Mouse (Mus musculus): Measurements from ENCODE around the gene Lct. TPM values are rescaled to one million over a fixed set of nuclear protein-coding genes. Genes with fewer than 3 reads are reported as not detected.
"Not testable (repeated sequence)": the region's sequence is repeated elsewhere in the genome, so short reads cannot be mapped to it uniquely, and the experiment has no call there.

The Lct gene
- total and polyA plus RNA-seq, 3 experiments: 0.07 to 0.14 (median 0.08) TPM

GRCm38 (mm10) chr1:128319266-128319665, 8.9 kb downstream of the Lct start:
- H3K4me2 ChIP-seq (ENCODE audit: insufficient read depth, low read depth, poor library complexity, severe bottlenecking); H3K9me3 ChIP-seq (replicated peaks; ENCODE audit: low read length); H3K27me3 ChIP-seq (replicated peaks); H3K27ac ChIP-seq (ENCODE audit: insufficient read depth, low read depth); dilution Hi-C loops (cut with MboI; ENCODE audit: extremely low pct_ligation_motif_present, extremely low pct_unique_long_range_greater_than_20kb, low sequenced_read_pairs); H3K79me2 ChIP-seq (replicated peaks; ENCODE audit: control insufficient read depth, extremely low read depth, insufficient read depth, poor library complexity, severe bottlenecking); H3K9ac ChIP-seq (ENCODE audit: insufficient read depth, low read depth); H3K4me3 ChIP-seq (replicated peaks in 1 of 3; ENCODE audit: low read depth in 2 of 3, low read length in 2 of 3, poor library complexity in 1 of 3); in situ Hi-C loops (cut with MboI; ENCODE audit: low pct_ligation_motif_present, low pct_unique_long_range_greater_than_20kb, low sequenced_read_pairs): not testable (repeated sequence)
- peaks cover 0 to 42% of the 10 kb centered on the region in 2 experiments; a peak in 3 of 4 replicates for H3K4me1 ChIP-seq (ENCODE audit: control insufficient read depth in 1 of 2, insufficient read depth in 2 of 2)
- H3K36me3 ChIP-seq (replicated peaks in 1 of 2; ENCODE audit: control insufficient read depth in 1 of 2, insufficient read depth in 1 of 2, low read length in 1 of 2): peaks cover 0 to 12% of the 10 kb centered on the region in 2 experiments
- peak; percentile 38 for DNase-seq (ENCODE audit: extremely low read depth)
- TF ChIP-seq ETS1 (conservative IDR thresholded peaks at IDR 0.05; ENCODE audit: low read depth, low read length) (0 out of 2 replicates have a peak, but pooled peaks have one; percentile 14), ELF1 (IDR thresholded peaks at IDR 0.05; ENCODE audit: low read depth, low read length) (peak; percentile 75)

- Histone ChIP-seq H3K4me1 (ENCODE audit: control insufficient read depth in 1 of 2, insufficient read depth in 2 of 2) (peaks cover 0 to 30% of the 10 kb centered on the region in 2 experiments; a peak in 3 of 4 replicates), H3K36me3 (replicated peaks in 1 of 2; ENCODE audit: control insufficient read depth in 1 of 2, insufficient read depth in 1 of 2, low read length in 1 of 2) (peaks cover 0 to 2% of the 10 kb centered on the region in 2 experiments), H3K9ac (ENCODE audit: insufficient read depth, low read depth) (no peak overlapping the region), H3K27me3 (replicated peaks) (no peaks in the 10 kb centered on the region), H3K27ac (ENCODE audit: insufficient read depth, low read depth) (no peak overlapping the region), H3K4me3 (replicated peaks in 1 of 3; ENCODE audit: low read depth in 2 of 3, low read length in 2 of 3, poor library complexity in 1 of 3) (no peak overlapping the region), H3K4me2 (ENCODE audit: insufficient read depth, low read depth, poor library complexity, severe bottlenecking) (no peak overlapping the region), H3K9me3 (replicated peaks; ENCODE audit: low read length) (no peaks in the 10 kb centered on the region), H3K79me2 (replicated peaks; ENCODE audit: control insufficient read depth, extremely low read depth, insufficient read depth, poor library complexity, severe bottlenecking) (no peaks in the 10 kb centered on the region)
- dilution Hi-C loops (cut with MboI; ENCODE audit: extremely low pct_ligation_motif_present, extremely low pct_unique_long_range_greater_than_20kb, low sequenced_read_pairs): no loop called here
- DNase-seq (ENCODE audit: extremely low read depth): no peak
- no peak for TF ChIP-seq RCOR1 (conservative IDR thresholded peaks at IDR 0.05; ENCODE audit: low read depth, low read length)
- in situ Hi-C loops (cut with MboI; ENCODE audit: low pct_ligation_motif_present, low pct_unique_long_range_greater_than_20kb, low sequenced_read_pairs): no loop called here
These were observed 13.5 kb downstream of the Lct start for GRCm38 (mm10) chr1:128314665-128315064.

GRCm38 (mm10) chr1:128309043-128309442, 19.1 kb downstream of the Lct start:
- Histone ChIP-seq H3K9ac (ENCODE audit: insufficient read depth, low read depth) (no peak overlapping the region), H3K4me2 (ENCODE audit: insufficient read depth, low read depth, poor library complexity, severe bottlenecking) (no peak overlapping the region), H3K4me1 (ENCODE audit: control insufficient read depth in 1 of 2, insufficient read depth in 2 of 2) (peaks cover 0 to 7% of the 10 kb centered on the region in 2 experiments; a peak in 1 of 4 replicates), H3K27ac (ENCODE audit: insufficient read depth, low read depth) (no peak overlapping the region), H3K27me3 (replicated peaks) (no peaks in the 10 kb centered on the region), H3K79me2 (replicated peaks; ENCODE audit: control insufficient read depth, extremely low read depth, insufficient read depth, poor library complexity, severe bottlenecking) (no peaks in the 10 kb centered on the region), H3K4me3 (replicated peaks in 1 of 3; ENCODE audit: low read depth in 2 of 3, low read length in 2 of 3, poor library complexity in 1 of 3) (no peak overlapping the region), H3K36me3 (replicated peaks in 1 of 2; ENCODE audit: control insufficient read depth in 1 of 2, insufficient read depth in 1 of 2, low read length in 1 of 2) (no peaks in the 10 kb centered on the region), H3K9me3 (replicated peaks; ENCODE audit: low read length) (no peaks in the 10 kb centered on the region)
- TF ChIP-seq CTCF (conservative IDR thresholded peaks at IDR 0.05 in 1 of 2, IDR thresholded peaks at IDR 0.05 in 1 of 2; ENCODE audit: low read depth in 2 of 2, low read length in 2 of 2): peak in 1 of 2 experiments; percentile 39; a peak in 2 of 4 replicates
- no peak for TF ChIP-seq PAX5 (IDR thresholded peaks at IDR 0.05; ENCODE audit: low read length)
- TF ChIP-seq SMC3 (IDR thresholded peaks at IDR 0.05; ENCODE audit: low read depth, low read length): peak; percentile 21; the same call in 1 of the 2 replicates
- no peak for TF ChIP-seq KAT2A (IDR thresholded peaks at IDR 0.05; ENCODE audit: insufficient replicate concordance, low read length)
- peak; percentile 41 for TF ChIP-seq RAD21 (IDR thresholded peaks at IDR 0.05; ENCODE audit: low read depth, low read length)
- DNase-seq (ENCODE audit: extremely low read depth): no peak
- in situ Hi-C loops (cut with MboI; ENCODE audit: low pct_ligation_motif_present, low pct_unique_long_range_greater_than_20kb, low sequenced_read_pairs): no loop called here
- dilution Hi-C loops (cut with MboI; ENCODE audit: extremely low pct_ligation_motif_present, extremely low pct_unique_long_range_greater_than_20kb, low sequenced_read_pairs): no loop called here

All from CH12.LX (cell line).